Mouse (Mus musculus): ENCODE measurements around the gene Dcakd.

Gene Dcakd

GRCm38 (mm10) chr11:103028176-103028891, at the start of gene Dcakd, which contains the start of gene Nmt1:
Gene Dcakd (minus strand): TSS chr11:103028333.
Gene Nmt1 (plus strand): TSS chr11:103028190.
- peak; percentile 96 for DNase-seq (ENCODE audit: extremely low spot score, low spot score)

- DNase-seq (ENCODE audit: extremely low spot score, low spot score): no peak
Observed at GRCm38 (mm10) chr11:103076581-103076980, 48.4 kb upstream of the Dcakd start.

GRCm38 (mm10) chr11:103076010-103076409, 47.9 kb upstream of the Dcakd start:
- no peak for DNase-seq (ENCODE audit: extremely low spot score, low spot score)

- DNase-seq (ENCODE audit: extremely low spot score, low spot score): no peak
Observed at GRCm38 (mm10) chr11:103074796-103075323, 46.7 kb upstream of the Dcakd start.

- no peak for DNase-seq (ENCODE audit: extremely low spot score, low spot score)
Observed at GRCm38 (mm10) chr11:103074121-103074650, 46.1 kb upstream of the Dcakd start.

GRCm38 (mm10) chr11:103073671-103074070, 45.5 kb upstream of the Dcakd start:
- no peak for DNase-seq (ENCODE audit: extremely low spot score, low spot score)

- DNase-seq (ENCODE audit: extremely low spot score, low spot score): no peak
Observed at GRCm38 (mm10) chr11:103070322-103070880, 42.3 kb upstream of the Dcakd start.

GRCm38 (mm10) chr11:103069731-103070130, 41.6 kb upstream of the Dcakd start:
- DNase-seq (ENCODE audit: extremely low spot score, low spot score): no peak

GRCm38 (mm10) chr11:103068884-103069283, 40.8 kb upstream of the Dcakd start:
- no peak for DNase-seq (ENCODE audit: extremely low spot score, low spot score)

GRCm38 (mm10) chr11:103068272-103068671, 40.1 kb upstream of the Dcakd start:
- DNase-seq (ENCODE audit: extremely low spot score, low spot score): no peak

- DNase-seq (ENCODE audit: extremely low spot score, low spot score): no peak
Observed at GRCm38 (mm10) chr11:103067457-103068001, 39.4 kb upstream of the Dcakd start.

GRCm38 (mm10) chr11:103067051-103067361, 38.9 kb upstream of the Dcakd start:
- DNase-seq (ENCODE audit: extremely low spot score, low spot score): no peak

GRCm38 (mm10) chr11:103066191-103067050, 38.3 kb upstream of the Dcakd start:
- no peak for DNase-seq (ENCODE audit: extremely low spot score, low spot score)

- DNase-seq (ENCODE audit: extremely low spot score, low spot score): no peak
Observed at GRCm38 (mm10) chr11:103058499-103059085, 30.5 kb upstream of the Dcakd start.

GRCm38 (mm10) chr11:103056636-103057035, 28.5 kb upstream of the Dcakd start:
- DNase-seq (ENCODE audit: extremely low spot score, low spot score): no peak

- peak; percentile 67 for DNase-seq (ENCODE audit: extremely low spot score, low spot score)
Observed at GRCm38 (mm10) chr11:103054798-103055197, 26.7 kb upstream of the Dcakd start.

GRCm38 (mm10) chr11:103053191-103054076, 25.3 kb upstream of the Dcakd start:
- DNase-seq (ENCODE audit: extremely low spot score, low spot score): no peak

GRCm38 (mm10) chr11:103052078-103052477, 23.9 kb upstream of the Dcakd start:
- no peak for DNase-seq (ENCODE audit: extremely low spot score, low spot score)

- no peak for DNase-seq (ENCODE audit: extremely low spot score, low spot score)
Observed at GRCm38 (mm10) chr11:103051249-103051691, 23.1 kb upstream of the Dcakd start.

GRCm38 (mm10) chr11:103050153-103050552, 22.0 kb upstream of the Dcakd start:
- no peak for DNase-seq (ENCODE audit: extremely low spot score, low spot score)

All from neural tube, embryonic 10.5 days (tissue).